Mouse (Mus musculus) adrenal gland, postnatal 25 days (tissue): ENCODE measurements around the gene Lamp3. TPM values are rescaled to one million over a fixed set of nuclear protein-coding genes. Genes with fewer than 3 reads are reported as not detected.
"Not testable (repeated sequence)": the region's sequence is repeated elsewhere in the genome, so short reads cannot be mapped to it uniquely, and the experiment has no call there.

ENCODE experiments used
- DNase-seq: peaks from one replicate; pipeline ENCODE4 v3.0.0; 2021; ENCODE audit warnings: mixed read lengths
- long read RNA-seq: library from polyadenylated mRNA; stranded (forward); transcript quantifications from one replicate; pipeline ENCODE4 v2.0.0, GENCODE M21; 2021
- total RNA-seq: library from RNA; stranded (reverse); gene quantifications from 2 replicates; pipeline ENCODE4 v1.2.3, GENCODE M21; 2021

The Lamp3 gene
- not detected in 2 replicates for total RNA-seq
- long read RNA-seq, result 0 reads

GRCm38 (mm10) chr16:19706216-19706615, at the start of gene Lamp3:
Gene Lamp3, minus strand, starts transcription at chr16:19706375.
- no peak for DNase-seq

- DNase-seq, result no peak
These were observed 26.7 kb upstream of the Lamp3 start for GRCm38 (mm10) chr16:19732896-19733295.

GRCm38 (mm10) chr16:19724139-19724538, 18.0 kb upstream of the Lamp3 start:
- DNase-seq, result not testable (repeated sequence)

- no peak for DNase-seq
These were observed 14.8 kb upstream of the Lamp3 start for GRCm38 (mm10) chr16:19720959-19721358.

- DNase-seq, result no peak
These were observed 1.2 kb upstream of the Lamp3 start for GRCm38 (mm10) chr16:19707381-19707780.

- no peak for DNase-seq
These were observed 7.0 kb downstream of the Lamp3 start for GRCm38 (mm10) chr16:19699207-19699606.

- DNase-seq, result no peak
These were observed 35.3 kb downstream of the Lamp3 start for GRCm38 (mm10) chr16:19670768-19671357.

- no peak for DNase-seq
These were observed 39.9 kb downstream of the Lamp3 start for GRCm38 (mm10) chr16:19666312-19666711.

GRCm38 (mm10) chr16:19629816-19630215, 76.4 kb downstream of the Lamp3 start, which contains the start of gene Olfr171:
Gene Olfr171, minus strand, starts transcription at chr16:19629916.
- no peak for DNase-seq

- not testable (repeated sequence) for DNase-seq
These were observed 94.4 kb downstream of the Lamp3 start, which contains the start of gene Olfr170 for GRCm38 (mm10) chr16:19611782-19612181. Gene Olfr170, minus strand, starts transcription at chr16:19611882.

Other genes starting within 250 kb of the Lamp3 start
- gene Olfr166, start 222.7 kb downstream of the Lamp3 start, total RNA-seq, result not detected in 2 replicates
- not detected in 2 replicates for gene Olfr167, start 184.1 kb downstream of the Lamp3 start, total RNA-seq
- gene Olfr168, start 170.8 kb downstream of the Lamp3 start, total RNA-seq, result not detected in 2 replicates
- not detected in 2 replicates for gene Olfr169, start 134.6 kb downstream of the Lamp3 start, total RNA-seq
- gene Olfr170, start 94.5 kb downstream of the Lamp3 start, total RNA-seq, result not detected in 2 replicates
- not detected in 2 replicates for gene Olfr171, start 76.5 kb downstream of the Lamp3 start, total RNA-seq
- 0.94 and 1.9 TPM in 2 replicates for gene B3gnt5, start 53.8 kb upstream of the Lamp3 start, total RNA-seq